Mouse (Mus musculus) ES-E14 (cell line): ENCODE results near the gene Ntn1. TPM values are rescaled to one million over a fixed set of nuclear protein-coding genes. Genes with fewer than 3 reads are reported as not detected.
A peak's percentile ranks its signal among the peaks of the same experiment; 100 is the strongest.

ENCODE experiments used
- DNase-seq: peaks from one replicate; pipeline ENCODE4 v3.0.0-alpha.2; 2013; ENCODE audit warnings: low read depth, low spot score
- H3K27ac ChIP-seq: 2 replicates; pipeline ENCODE4 v1.5.1; 2012; ENCODE audit warnings: low read depth, mild to moderate bottlenecking, low read length, moderate library complexity, mixed read lengths; ENCODE audit not compliant: poor library complexity, insufficient read depth, severe bottlenecking
- H3K36me3 ChIP-seq: 2 replicates; pipeline ENCODE4 v1.6.1; 2012; ENCODE audit warnings: mild to moderate bottlenecking, low read length, moderate library complexity, mixed read lengths; ENCODE audit not compliant: control insufficient read depth, poor library complexity, insufficient read depth, severe bottlenecking
- H3K4me1 ChIP-seq, 2 experiments: fragments of 150-350 bp in 1 of 2; sonication (generic) in 1 of 2; 2 replicates each; pipeline ENCODE4 v1.6.1; 2012; ENCODE audit warnings: low read length in 2 of 2, mild to moderate bottlenecking in 1 of 2, mixed read lengths in 1 of 2; ENCODE audit not compliant: control insufficient read depth in 2 of 2, insufficient read depth in 2 of 2, poor library complexity in 1 of 2
- H3K4me3 ChIP-seq, 2 experiments: fragments of 150-350 bp in 1 of 2; sonication (generic) in 1 of 2; 2 replicates each; pipeline ENCODE4 v1.5.1; 2012; ENCODE audit warnings: low read length in 2 of 2, low read depth in 1 of 2, mild to moderate bottlenecking in 1 of 2, mixed read lengths in 1 of 2; ENCODE audit not compliant: insufficient read depth in 1 of 2, poor library complexity in 1 of 2, severe bottlenecking in 1 of 2
- H3K9ac ChIP-seq: 2 replicates; pipeline ENCODE4 v1.6.1; 2012; ENCODE audit warnings: low read depth, mild to moderate bottlenecking, low read length, mixed read lengths; ENCODE audit not compliant: poor library complexity, insufficient read depth, severe bottlenecking
- H3K9me3 ChIP-seq: fragments of 150-350 bp; sonication (generic); 2 replicates; pipeline ENCODE4 v1.6.1; 2012; ENCODE audit warnings: low read depth, mild to moderate bottlenecking, low read length; ENCODE audit not compliant: control insufficient read depth, insufficient read depth
- CHD2 ChIP-seq: IDR thresholded peaks from 2 replicates; pipeline ENCODE4 v1.6.1; 2014; ENCODE audit warnings: mild to moderate bottlenecking, low read depth, low read length, inconsistent platforms
- HCFC1 ChIP-seq: IDR thresholded peaks from 2 replicates; pipeline ENCODE4 v1.6.1; 2012; ENCODE audit warnings: low read length, inconsistent platforms, borderline replicate concordance; ENCODE audit not compliant: insufficient read depth
- MAFK ChIP-seq: IDR thresholded peaks from 2 replicates; pipeline ENCODE4 v1.6.1; 2014; ENCODE audit warnings: mild to moderate bottlenecking, low read depth, low read length, inconsistent platforms; ENCODE audit not compliant: insufficient read depth
- ZC3H11A ChIP-seq: IDR thresholded peaks from 2 replicates; pipeline ENCODE4 v1.6.1; 2012; ENCODE audit warnings: low read depth, mild to moderate bottlenecking, inconsistent platforms, low read length, borderline replicate concordance
- ZNF384 ChIP-seq: IDR thresholded peaks from 2 replicates; pipeline ENCODE4 v1.6.1; 2012; ENCODE audit warnings: low read depth, low read length, inconsistent platforms
- in situ Hi-C, 2 experiments: fragments of 600-800 bp; cut with MboI; formaldehyde crosslinking; loops; one replicate each; pipeline ENCODE4 v1.15.1; 2025; ENCODE audit warnings: low sequenced_read_pairs in 2 of 2, inconsistent platforms in 1 of 2; ENCODE audit not compliant: unreplicated experiment in 2 of 2
- total RNA-seq: library from RNA; depleted of rRNA; stranded (reverse); fragments of 300-350 nt; gene quantifications from 2 replicates; pipeline ENCODE4 v1.2.3, GENCODE M21; 2012

Gene Ntn1
- total RNA-seq, 1 experiment = 22.6 TPM

- H3K27ac ChIP-seq = no peak overlapping the region
- no peak overlapping the region for H3K4me3 ChIP-seq
- no peak overlapping the region for H3K9ac ChIP-seq
- H3K4me1 ChIP-seq = peaks cover 0 to 38% of the 10 kb centered on the region in 2 experiments; a peak in 3 of 4 replicates
- TF ChIP-seq CHD2 (no peak), HCFC1 (no peak), MAFK (no peak), ZNF384 (no peak), ZC3H11A (no peak)
- in situ Hi-C loops = no loop called here
- no peaks in the 10 kb centered on the region for H3K9me3 ChIP-seq
- no peak for DNase-seq
- peaks cover 10% of the 10 kb centered on the region; the same call in 1 of the 2 replicates for H3K36me3 ChIP-seq
Measured at GRCm38 (mm10) chr11:68389621-68390020, 11.0 kb downstream of the Ntn1 start.

DNA sequence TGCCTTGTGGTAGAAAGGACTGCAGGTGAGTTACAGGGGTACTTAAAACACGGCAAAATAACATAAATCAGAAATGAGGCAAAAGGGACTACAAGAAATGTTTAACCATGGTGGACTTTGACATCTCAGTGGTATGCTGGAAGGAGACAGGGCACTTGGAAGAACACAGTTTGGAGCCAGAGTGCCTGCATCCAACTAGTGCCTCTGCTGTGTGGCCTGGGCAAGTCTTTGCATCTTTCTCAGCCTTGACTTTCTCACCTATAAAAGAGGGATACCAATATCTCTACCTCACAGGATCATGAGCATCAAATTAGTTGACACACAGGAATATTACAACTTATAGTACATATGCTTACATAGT, 12.0 kb downstream of the Ntn1 start:
- H3K27ac ChIP-seq = no peak overlapping the region
- no peak overlapping the region for H3K4me3 ChIP-seq
- no peak overlapping the region for H3K9ac ChIP-seq
- peaks cover 0 to 35% of the 10 kb centered on the region in 2 experiments; a peak in 3 of 4 replicates for H3K4me1 ChIP-seq
- H3K36me3 ChIP-seq = peaks cover 10% of the 10 kb centered on the region; the same call in 1 of the 2 replicates
- DNase-seq = no peak
- H3K9me3 ChIP-seq = no peaks in the 10 kb centered on the region
- TF ChIP-seq MAFK (no peak), CHD2 (no peak), ZNF384 (no peak)
- in situ Hi-C loops = no loop called here

GRCm38 (mm10) chr11:68387971-68388654, 12.5 kb downstream of the Ntn1 start:
- peaks cover 0 to 36% of the 10 kb centered on the region in 2 experiments; a peak in 2 of 4 replicates for H3K4me1 ChIP-seq
- H3K4me3 ChIP-seq = no peak overlapping the region

GRCm38 (mm10) chr11:68387441-68387760, 13.2 kb downstream of the Ntn1 start:
- TF ChIP-seq ZNF384 (no peak), MAFK (no peak), ZC3H11A (no peak), HCFC1 (no peak), CHD2 (no peak)
- in situ Hi-C loops = no loop called here
- Histone ChIP-seq H3K4me1 (peaks cover 0 to 36% of the 10 kb centered on the region in 2 experiments; a peak in 2 of 4 replicates), H3K4me3 (peak overlapping the region; percentile 65 to 80), H3K36me3 (peaks cover 10% of the 10 kb centered on the region; the same call in 1 of the 2 replicates), H3K9me3 (no peaks in the 10 kb centered on the region), H3K27ac (peak overlapping the region; percentile 35; the same call in 1 of the 2 replicates), H3K9ac (peak overlapping the region; percentile 30; the same call in 1 of the 2 replicates)
- DNase-seq = no peak

More at GRCm38 (mm10) chr11:68387971-68388654, 12.5 kb downstream of the Ntn1 start:
- DNase-seq = no peak
- Histone ChIP-seq H3K9ac (no peak overlapping the region), H3K9me3 (no peaks in the 10 kb centered on the region), H3K27ac (no peak overlapping the region), H3K36me3 (peaks cover 10% of the 10 kb centered on the region; the same call in 1 of the 2 replicates)
- in situ Hi-C loops = no loop called here
- TF ChIP-seq CHD2 (no peak), ZNF384 (no peak), HCFC1 (no peak), ZC3H11A (no peak), MAFK (no peak)
